ENCODE assay signal across 35 mouse cellular contexts in the genomic region with DNA sequence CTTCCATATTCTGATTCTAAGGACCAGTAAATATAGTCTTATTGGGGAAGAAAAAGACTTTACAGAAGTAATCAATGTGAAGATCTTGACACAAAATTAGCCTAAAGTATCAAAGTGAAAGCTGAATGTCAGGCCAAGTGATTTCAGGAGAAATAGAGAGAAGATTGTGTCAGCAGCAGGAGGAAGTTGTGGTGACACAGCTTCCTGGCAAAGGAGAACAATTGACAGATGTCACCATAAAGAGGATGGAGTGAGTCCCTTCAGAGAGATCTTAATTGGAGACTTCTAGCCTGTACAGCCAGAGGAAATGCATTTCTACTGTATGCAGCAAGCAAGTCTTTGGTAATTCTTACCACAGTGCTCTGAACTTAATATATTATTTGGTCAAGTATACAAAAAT. TPM values are rescaled to one million over a fixed set of nuclear protein-coding genes. Genes with fewer than 3 reads are reported as not detected.
A peak's percentile ranks its signal among the peaks of the same experiment; 100 is the strongest.
DNase-seq lines count a peak whose midpoint lies in the region; ATAC-seq lines count a peak whose summit lies in the region.
"Had no signal": no experiment of that assay in that cellular context is flagged by ENCODE, and none has a peak within 500 bp of the region (broad histone marks: within the 10 kb centered on the region; RNA-seq: fewer than 3 reads in every experiment).

No protein-coding gene starts in this region.

- ATAC-seq in activated CD4-positive, CD25-positive, alpha-beta regulatory T cell, adult 4 months: peak; percentile 70
- ATAC-seq in kidney, embryonic 15.5 days (replicated peaks; ENCODE audit: low FRiP score): no peak
- ATAC-seq in forebrain, embryonic 16.5 days: no peak
- ATAC-seq: forebrain, postnatal 0 days; midbrain, embryonic 13.5 days had no signal

- intact Hi-C loops in left cerebral cortex, postnatal 25 days (cut with DNase I): no loop called here

- DNase-seq in thymus, postnatal 0 days (ENCODE audit: low spot score): peak; percentile 3
- DNase-seq in thymus, postnatal 36 days: no peak
- peak; percentile 0 for DNase-seq in induced T-regulatory cell, adult 2 months (ENCODE audit: low read depth)
- DNase-seq in left cerebral cortex, postnatal 25 days (ENCODE audit: low spot score in 2 of 2): no peak
- DNase-seq in layer of hippocampus, postnatal 36 days: no peak
- DNase-seq: adrenal gland, adult 8-10 months; cerebellum, adult 8-10 months; forebrain, postnatal 0 days; gastrocnemius, postnatal 10 days; heart, adult 11 months; heart, postnatal 36 days; kidney, adult 2 months; kidney, postnatal 4 days; liver; lung, postnatal 36 days; thymus, adult 2 months had no signal

- H3K4me3 ChIP-seq in kidney, embryonic 15.5 days (replicated peaks): no peak overlapping the region
- H3K4me3 ChIP-seq in forebrain, embryonic 16.5 days (replicated peaks; ENCODE audit: low read length): no peak overlapping the region
- H3K4me3 ChIP-seq: embryonic facial prominence, embryonic 13.5 days; forebrain, embryonic 10.5 days; hindbrain, embryonic 13.5 days; liver, embryonic 15.5 days; midbrain, embryonic 13.5 days had no signal

- H3K27ac ChIP-seq in kidney, embryonic 15.5 days: no peak overlapping the region
- H3K27ac ChIP-seq in forebrain, embryonic 16.5 days (ENCODE audit: low read length): no peak overlapping the region
- H3K27ac ChIP-seq: embryonic facial prominence, embryonic 13.5 days; forebrain, embryonic 10.5 days; hindbrain, embryonic 13.5 days; kidney, postnatal 0 days; liver, embryonic 15.5 days; midbrain, embryonic 13.5 days had no signal

- no peak overlapping the region for H3K9ac ChIP-seq in kidney, embryonic 15.5 days
- H3K9ac ChIP-seq in forebrain, embryonic 16.5 days (replicated peaks; ENCODE audit: low read depth, low read length): no peak overlapping the region
- H3K9ac ChIP-seq: embryonic facial prominence, embryonic 13.5 days; forebrain, postnatal 0 days; hindbrain, embryonic 13.5 days; liver, embryonic 15.5 days; midbrain, embryonic 13.5 days had no signal

- H3K9me3 ChIP-seq in kidney, embryonic 15.5 days (replicated peaks): no peaks in the 10 kb centered on the region
- H3K9me3 ChIP-seq in forebrain, embryonic 16.5 days (ENCODE audit: control insufficient read depth, low read length): no peaks in the 10 kb centered on the region
- H3K9me3 ChIP-seq: embryonic facial prominence, embryonic 13.5 days; forebrain, embryonic 10.5 days; hindbrain, embryonic 13.5 days; liver, embryonic 15.5 days; midbrain, embryonic 13.5 days had no signal

- H3K4me2 ChIP-seq in kidney, embryonic 15.5 days: no peak overlapping the region
- H3K4me2 ChIP-seq in forebrain, embryonic 16.5 days (ENCODE audit: low read length): no peak overlapping the region
- H3K4me2 ChIP-seq: embryonic facial prominence, embryonic 13.5 days; heart, embryonic 11.5 days; hindbrain, embryonic 13.5 days; liver, embryonic 15.5 days; midbrain, embryonic 13.5 days had no signal

- no peaks in the 10 kb centered on the region for H3K36me3 ChIP-seq in kidney, embryonic 15.5 days
- no peaks in the 10 kb centered on the region for H3K36me3 ChIP-seq in forebrain, embryonic 16.5 days (ENCODE audit: control insufficient read depth, insufficient read depth)
- H3K36me3 ChIP-seq: embryonic facial prominence, embryonic 13.5 days; forebrain, embryonic 10.5 days; hindbrain, embryonic 13.5 days; liver, embryonic 15.5 days; midbrain, embryonic 13.5 days had no signal

- H3K4me1 ChIP-seq in kidney, embryonic 15.5 days: no peaks in the 10 kb centered on the region
- H3K4me1 ChIP-seq in forebrain, embryonic 16.5 days (replicated peaks; ENCODE audit: control insufficient read depth, insufficient read depth, low read length): no peaks in the 10 kb centered on the region
- H3K4me1 ChIP-seq: embryonic facial prominence, embryonic 13.5 days; forebrain, embryonic 10.5 days; hindbrain, embryonic 13.5 days; midbrain, embryonic 13.5 days had no signal

- H3K27me3 ChIP-seq in kidney, embryonic 15.5 days: no peaks in the 10 kb centered on the region
- H3K27me3 ChIP-seq in forebrain, embryonic 16.5 days (replicated peaks; ENCODE audit: control insufficient read depth, insufficient read depth, low read length): no peaks in the 10 kb centered on the region
- H3K27me3 ChIP-seq: embryonic facial prominence, embryonic 13.5 days; hindbrain, embryonic 13.5 days; liver, embryonic 15.5 days; midbrain, embryonic 13.5 days had no signal

RNA-seq across cellular contexts. Expression of a gene that starts 16.9 kb away (rescaled TPM):
- polyA plus RNA-seq in thymus, postnatal 0 days (2015; fragmentation: Nextera tagmentation; extraction: Ambion mirVana): not detected in 2 replicates
- not detected for polyA plus RNA-seq in activated CD4-positive, CD25-positive, alpha-beta regulatory T cell, adult 4 months (2017; shearing (Covaris generic))
- not detected in 2 replicates for polyA plus RNA-seq in kidney, embryonic 15.5 days (2015; fragmentation: Nextera tagmentation; extraction: Ambion mirVana)
- total RNA-seq in left cerebral cortex, postnatal 25 days (2021): not detected
- total RNA-seq in layer of hippocampus, postnatal 36 days (2021): not detected
- polyA plus RNA-seq in forebrain, embryonic 16.5 days (2015; fragmentation: Nextera tagmentation; extraction: Ambion mirVana): not detected in 2 replicates
- total RNA-seq: adrenal gland, adult 8-10 months; adrenal gland, postnatal 4 days; forebrain, postnatal 0 days; gastrocnemius, postnatal 10 days; heart, postnatal 36 days; layer of hippocampus, adult 8-10 months; layer of hippocampus, postnatal 25 days; megakaryocyte-erythroid progenitor cell, adult 5-6 weeks had no signal
- polyA plus RNA-seq: embryonic facial prominence, embryonic 13.5 days; forebrain, embryonic 10.5 days; forebrain, postnatal 0 days; heart, embryonic 16.5 days; hindbrain, embryonic 13.5 days; intestine, embryonic 14.5 days; kidney, postnatal 0 days; limb, embryonic 11.5 days; lung, embryonic 16.5 days; midbrain, embryonic 13.5 days; neural tube, embryonic 14.5 days had no signal

RNA-seq across cellular contexts. Expression of a gene that starts 21.0 kb away (rescaled TPM):
- 0.09 and 0.13 TPM in 2 replicates for polyA plus RNA-seq in thymus, postnatal 0 days (2015; fragmentation: Nextera tagmentation; extraction: Ambion mirVana)
- polyA plus RNA-seq in activated CD4-positive, CD25-positive, alpha-beta regulatory T cell, adult 4 months (2017; shearing (Covaris generic)): 1 to 10 TPM in 1 of 2 experiments, under 1 TPM in 1; 0.28 to 2.0 TPM
- polyA plus RNA-seq in kidney, embryonic 15.5 days (2015; fragmentation: Nextera tagmentation; extraction: Ambion mirVana): 1.9 and 3.8 TPM in 2 replicates
- not detected for total RNA-seq in left cerebral cortex, postnatal 25 days (2021)
- total RNA-seq in layer of hippocampus, postnatal 36 days (2021): not detected
- 0.09 TPM in 1 of 2 replicates, not detected in the other for polyA plus RNA-seq in forebrain, embryonic 16.5 days (2015; fragmentation: Nextera tagmentation; extraction: Ambion mirVana)
- total RNA-seq: adrenal gland, adult 8-10 months; forebrain, postnatal 0 days; layer of hippocampus, adult 8-10 months; layer of hippocampus, postnatal 25 days had no signal
- polyA plus RNA-seq: forebrain, postnatal 0 days; kidney, adult 2 months; thymus, adult 2 months had no signal

Comparison
In these comparisons a context has a peak if more than half of its experiments do, and no peak if none do; other contexts are left out.
1. DNase-seq: peak in thymus, postnatal 0 days (single experiment) and induced T-regulatory cell, adult 2 months (single experiment); none in thymus, postnatal 36 days (0 of 2), left cerebral cortex, postnatal 25 days (0 of 2) and layer of hippocampus, postnatal 36 days (0 of 2).